Mouse (Mus musculus) liver, postnatal 0 days (tissue): ENCODE results near the gene Rnf39. TPM values are rescaled to one million over a fixed set of nuclear protein-coding genes. Genes with fewer than 3 reads are reported as not detected.

Experiments
- ATAC-seq: fragments of 200-750 bp; cut with Nextera tagmentation; 2 replicates; pipeline ENCODE4 v1.8.0; 2017; ENCODE audit warnings: mild to moderate bottlenecking, moderate library complexity
- DNase-seq: peaks from one replicate; pipeline ENCODE4 v3.0.0-alpha.2; 2016
- H3K27ac ChIP-seq: fragments of 300-500 bp; sonication (generic); 2 replicates; pipeline ENCODE4 v1.5.1; 2014; ENCODE audit warnings: antibody characterized with exemption, moderate library complexity, mild to moderate bottlenecking, low read depth
- H3K27me3 ChIP-seq: fragments of 300-500 bp; sonication (generic); 2 replicates; pipeline ENCODE4 v1.6.1; 2014; ENCODE audit warnings: low read length, control low read depth, mixed read lengths; ENCODE audit not compliant: insufficient read depth
- H3K36me3 ChIP-seq: fragments of 300-500 bp; sonication (generic); replicated peaks from 2 replicates; pipeline ENCODE4 v1.6.1; 2014; ENCODE audit warnings: mild to moderate bottlenecking, control low read depth, low read length, moderate library complexity, mixed read lengths; ENCODE audit not compliant: insufficient read depth
- H3K4me1 ChIP-seq: fragments of 300-500 bp; sonication (generic); 2 replicates; pipeline ENCODE4 v1.6.1; 2014; ENCODE audit warnings: antibody characterized with exemption, mild to moderate bottlenecking, control low read depth; ENCODE audit not compliant: insufficient read depth
- H3K4me2 ChIP-seq: fragments of 300-500 bp; sonication (generic); 2 replicates; pipeline ENCODE4 v1.6.1; 2014; ENCODE audit warnings: low read depth, mild to moderate bottlenecking, low read length, moderate library complexity, mixed read lengths
- H3K4me3 ChIP-seq: fragments of 300-500 bp; sonication (generic); 2 replicates; pipeline ENCODE4 v1.5.1; 2014; ENCODE audit warnings: low read depth, low read length
- H3K9ac ChIP-seq: fragments of 300-500 bp; sonication (generic); replicated peaks from 2 replicates; pipeline ENCODE4 v1.6.1; 2014; ENCODE audit warnings: mild to moderate bottlenecking, moderate library complexity
- H3K9me3 ChIP-seq: fragments of 300-500 bp; sonication (generic); 2 replicates; pipeline ENCODE4 v1.6.1; 2016; ENCODE audit warnings: mild to moderate bottlenecking, control low read depth, low read length, mixed read lengths
- CTCF ChIP-seq: sonication (generic); IDR thresholded peaks from 2 replicates; pipeline ENCODE4 v1.5.1; 2016; ENCODE audit warnings: antibody characterized with exemption, low read depth
- EP300 ChIP-seq: IDR thresholded peaks from 2 replicates; pipeline ENCODE4 v1.6.1; 2016; ENCODE audit warnings: antibody characterized with exemption, low read depth, mild to moderate bottlenecking
- WGBS: fragments of 180-500 bp; shearing (Covaris S2); extraction: QIAGEN DNeasy Blood & Tissue Kit; methylation state at CpG from one replicate; pipeline ENCODE4 v1.1.7; 2014; ENCODE audit not compliant: insufficient replicate concordance; 5-methylcytosine and 5-hydroxymethylcytosine counted together
- polyA plus RNA-seq: library from polyadenylated mRNA; unstranded; fragments of >200 nt; fragmentation: Nextera tagmentation; extraction: Ambion mirVana; gene quantifications from 2 replicates; pipeline ENCODE4 v1.2.1, GENCODE M21; 2015

The Rnf39 gene
- polyA plus RNA-seq: 0.11 TPM in 1 of 2 replicates, not detected in the other

- TF ChIP-seq CTCF: no peak
- no peak for TF ChIP-seq EP300
- Histone ChIP-seq H3K36me3 (no peaks in the 10 kb centered on the region), H3K27me3 (peaks cover 69% of the 10 kb centered on the region), H3K9ac (no peak within 1 kb of the TSS; the same call in 1 of the 2 replicates), H3K27ac (no peak within 1 kb of the TSS), H3K4me2 (peak within 1 kb of the TSS; percentile 69), H3K4me1 (0 out of 2 replicates have a peak, but pooled peaks cover 8% of the 10 kb centered on the region), H3K9me3 (no peaks in the 10 kb centered on the region), H3K4me3 (peak within 1 kb of the TSS; percentile 42)
- ATAC-seq (peak; percentile 64; the same call in 1 of the 2 replicates), DNase-seq (peak; percentile 20)
- 3% methylated on average over 53 of the region's 59 CpGs for WGBS
Observed at GRCm38 (mm10) chr17:36942791-36943471, at the start of gene Rnf39. TSS of gene Rnf39 (plus strand) at chr17:36942918.

DNA sequence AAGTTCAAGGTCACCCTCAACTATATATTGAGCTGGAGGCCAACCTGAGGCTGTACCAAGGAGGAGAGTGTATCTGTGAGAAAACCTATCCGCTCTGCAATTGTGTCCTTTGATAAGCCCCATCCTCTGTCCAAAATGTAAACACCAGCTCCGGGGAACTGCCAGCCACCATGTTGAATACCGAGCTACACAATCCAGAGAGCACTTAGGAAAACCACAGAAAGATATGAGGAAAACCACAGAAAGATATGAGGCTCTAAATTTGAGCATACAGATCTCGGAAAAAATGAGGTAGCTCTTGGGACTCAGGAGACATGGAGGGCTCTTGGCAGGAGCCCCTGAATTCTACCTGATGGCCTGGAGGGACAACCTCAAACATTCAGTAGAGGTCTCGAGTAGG lies 49.3 kb upstream of the Rnf39 start:
- H3K9me3 ChIP-seq: no peaks in the 10 kb centered on the region
- no peak overlapping the region for H3K4me2 ChIP-seq
- DNase-seq: no peak
- no peak overlapping the region for H3K27ac ChIP-seq
- ATAC-seq: no peak
- no peaks in the 10 kb centered on the region for H3K36me3 ChIP-seq
- H3K4me1 ChIP-seq: no peaks in the 10 kb centered on the region
- peaks cover 4% of the 10 kb centered on the region; the same call in 1 of the 2 replicates for H3K27me3 ChIP-seq
- TF ChIP-seq EP300 (no peak), CTCF (no peak)
- no peak overlapping the region for H3K9ac ChIP-seq
- no peak overlapping the region for H3K4me3 ChIP-seq
- WGBS: 27% methylated on average over 5 of the region's 5 CpGs

GRCm38 (mm10) chr17:36896583-36896982 lies 46.1 kb upstream of the Rnf39 start:
- Histone ChIP-seq H3K27ac (no peak overlapping the region), H3K9me3 (no peaks in the 10 kb centered on the region), H3K4me2 (no peak overlapping the region), H3K9ac (no peak overlapping the region), H3K4me1 (no peaks in the 10 kb centered on the region), H3K27me3 (peaks cover 3% of the 10 kb centered on the region; the same call in 1 of the 2 replicates), H3K36me3 (no peaks in the 10 kb centered on the region), H3K4me3 (no peak overlapping the region)
- peak; percentile 75 for TF ChIP-seq CTCF
- TF ChIP-seq EP300: no peak
- DNase-seq: peak; percentile 55
- WGBS: 78% methylated on average over 1 of the region's 1 CpGs
- no peak for ATAC-seq

GRCm38 (mm10) chr17:36897065-36897464 lies 45.7 kb upstream of the Rnf39 start:
- no peak overlapping the region for H3K9ac ChIP-seq
- DNase-seq (no peak), ATAC-seq (no peak)
- H3K4me2 ChIP-seq: no peak overlapping the region
- H3K27me3 ChIP-seq: no peaks in the 10 kb centered on the region
- no peak overlapping the region for H3K27ac ChIP-seq
- H3K4me3 ChIP-seq: no peak overlapping the region
- H3K36me3 ChIP-seq: no peaks in the 10 kb centered on the region
- no peaks in the 10 kb centered on the region for H3K9me3 ChIP-seq
- no peaks in the 10 kb centered on the region for H3K4me1 ChIP-seq
- no peak for TF ChIP-seq EP300
- no peak for TF ChIP-seq CTCF

DNA sequence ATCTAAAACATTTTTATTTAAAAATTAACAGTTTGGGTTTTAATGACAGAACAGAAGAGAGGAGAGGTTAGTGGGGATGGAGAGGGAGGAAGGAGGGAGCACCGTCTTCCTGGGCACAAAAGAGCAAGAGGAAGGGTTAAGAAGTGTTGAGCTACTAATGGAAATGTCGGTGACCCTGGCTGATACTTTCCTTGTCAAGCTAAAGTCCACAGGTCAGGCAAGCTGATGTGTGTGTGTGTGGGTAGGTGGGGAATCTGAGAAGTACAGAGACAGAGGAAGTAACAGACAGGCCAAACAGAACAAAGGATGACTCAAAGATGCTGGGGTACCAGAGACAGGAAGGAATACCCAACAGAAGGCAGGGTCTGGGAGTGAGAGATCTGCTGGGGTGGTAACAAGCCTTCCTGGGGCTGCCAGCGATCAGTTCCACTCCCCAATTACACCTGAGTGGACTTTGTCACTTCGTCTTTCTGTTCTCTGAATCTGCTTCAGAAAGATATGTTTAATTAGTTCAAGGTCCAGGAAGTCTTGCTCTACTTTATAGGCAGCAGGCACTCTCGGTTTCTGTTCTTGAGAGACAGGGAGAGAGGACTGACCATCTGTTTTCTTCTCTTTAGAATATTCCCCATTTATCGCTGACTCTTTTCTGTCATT lies 45.0 kb upstream of the Rnf39 start, which contains the start of gene Trim31:
TSS of gene Trim31 (plus strand) at position 567 of the 654 bp plus-strand sequence.
- H3K36me3 ChIP-seq: no peaks in the 10 kb centered on the region
- TF ChIP-seq CTCF: no peak
- TF ChIP-seq EP300: no peak
- no peaks in the 10 kb centered on the region for H3K9me3 ChIP-seq
- H3K4me3 ChIP-seq: no peak within 1 kb of the TSS
- H3K4me2 ChIP-seq: no peak within 1 kb of the TSS
- H3K27me3 ChIP-seq: no peaks in the 10 kb centered on the region
- no peaks in the 10 kb centered on the region for H3K4me1 ChIP-seq
- DNase-seq (no peak), ATAC-seq (no peak)
- no peak within 1 kb of the TSS for H3K27ac ChIP-seq
- 57% methylated on average over 6 of the region's 6 CpGs for WGBS
- H3K9ac ChIP-seq: no peak within 1 kb of the TSS

GRCm38 (mm10) chr17:36899376-36899775 lies 43.3 kb upstream of the Rnf39 start:
- TF ChIP-seq EP300 (no peak), CTCF (no peak)
- Histone ChIP-seq H3K9ac (no peak overlapping the region), H3K27ac (no peak overlapping the region), H3K9me3 (no peaks in the 10 kb centered on the region), H3K4me3 (no peak overlapping the region), H3K36me3 (no peaks in the 10 kb centered on the region), H3K4me1 (no peaks in the 10 kb centered on the region), H3K4me2 (no peak overlapping the region), H3K27me3 (no peaks in the 10 kb centered on the region)
- no peak for DNase-seq
- ATAC-seq: no peak
- WGBS: 69% methylated on average over 4 of the region's 4 CpGs
